Mouse (Mus musculus) heart, postnatal 0 days (tissue): ENCODE results near the gene Zdhhc5.
A peak's percentile ranks its signal among the peaks of the same experiment; 100 is the strongest.

Experiments
- CTCF ChIP-seq: IDR thresholded peaks from 2 replicates; pipeline ENCODE4 v1.5.1; 2016; ENCODE audit warnings: antibody characterized with exemption, control low read depth, low read depth
- EP300 ChIP-seq: IDR thresholded peaks from 2 replicates; pipeline ENCODE4 v1.6.1; 2016; ENCODE audit warnings: antibody characterized with exemption, low read depth

- TF ChIP-seq CTCF: no peak
- peak; percentile 40; the same call in 1 of the 2 replicates for TF ChIP-seq EP300
These were observed 76.4 kb downstream of the Zdhhc5 start for GRCm38 (mm10) chr2:84638428-84639220.
